Mouse (Mus musculus) thymus, adult 2 months (tissue): Measurements from ENCODE around the gene Mettl17.

Source experiments
- CTCF ChIP-seq: fragments of 200-500 bp; IDR thresholded peaks from 2 replicates; pipeline ENCODE4 v1.5.1; 2012; ENCODE audit warnings: mild to moderate bottlenecking, control low read depth, low read length, moderate library complexity, borderline replicate concordance; ENCODE audit not compliant: control insufficient read depth, poor library complexity, insufficient read depth; ENCODE audit errors: extremely low read depth
- POLR2A ChIP-seq: fragments of 200-500 bp; IDR thresholded peaks from 2 replicates; pipeline ENCODE4 v1.6.1; 2012; ENCODE audit warnings: mild to moderate bottlenecking, low read length, control low read depth, moderate library complexity; ENCODE audit not compliant: control insufficient read depth, poor library complexity, insufficient read depth; ENCODE audit errors: extremely low read depth

DNA sequence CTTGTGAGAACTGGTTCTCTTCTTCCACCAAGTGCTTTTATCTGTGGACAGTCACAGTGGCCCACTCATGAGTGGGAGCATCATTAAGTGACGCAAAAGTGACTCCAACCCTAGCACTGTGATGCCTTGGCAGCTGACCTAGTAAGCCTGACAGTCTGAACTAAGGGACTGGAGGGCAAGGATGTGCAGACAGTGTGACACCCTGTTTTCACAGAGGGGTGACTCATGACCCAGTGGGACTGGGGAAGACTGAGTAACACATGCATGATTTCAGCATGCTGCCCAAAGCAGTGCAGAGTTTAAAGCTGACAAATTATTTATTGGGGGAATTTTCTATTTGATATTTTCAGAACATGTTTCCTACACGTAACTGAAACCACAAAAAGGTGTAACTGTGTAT, 13.9 kb upstream of the Mettl17 start:
- TF ChIP-seq CTCF (no peak), POLR2A (no peak)
